Comparison of ENCODE assay signal across 12 mouse cellular contexts in the genomic region with DNA sequence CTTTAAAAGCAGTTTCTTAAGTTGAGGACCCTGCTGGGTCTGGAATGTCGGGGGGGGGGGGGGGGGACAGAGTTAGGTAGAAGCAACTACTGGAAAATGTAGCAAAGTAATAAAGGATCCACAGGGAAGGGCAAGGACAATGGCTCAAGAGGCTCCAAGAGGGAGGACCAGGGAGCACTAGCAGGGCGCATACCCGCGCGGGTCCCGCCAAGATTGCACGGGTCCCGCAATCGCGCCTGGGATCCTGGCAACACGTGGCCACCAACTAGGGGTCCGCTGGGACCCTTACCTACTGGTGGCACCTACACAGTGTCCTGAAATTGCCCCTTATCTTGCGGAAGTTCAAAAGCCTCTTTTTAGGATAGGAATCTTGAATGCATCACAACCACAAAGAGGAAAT.
DNase-seq lines count a peak whose midpoint lies in the region; ATAC-seq and TF ChIP-seq lines count a peak whose summit lies in the region.
"Had no signal": no experiment of that assay in that cellular context is flagged by ENCODE, and none has a peak within 500 bp of the region (broad histone marks: within the 10 kb centered on the region; RNA-seq: fewer than 3 reads in every experiment).

No protein-coding gene starts in this region.

- H3K4me2 ChIP-seq in liver, embryonic 12.5 days = 0 out of 2 replicates have a peak overlapping the region, but pooled peaks have one; percentile 10
- no peak overlapping the region for H3K4me2 ChIP-seq in liver, embryonic 11.5 days
- H3K4me2 ChIP-seq in hindbrain, embryonic 13.5 days = peak overlapping the region; percentile 35
- H3K4me2 ChIP-seq in midbrain, embryonic 15.5 days = peak overlapping the region; percentile 25

- 5% methylated on average over 13 of the region's 13 CpGs for WGBS in liver, embryonic 12.5 days (ENCODE audit: insufficient replicate concordance)
- 8% methylated on average over 13 of the region's 13 CpGs for WGBS in liver, embryonic 11.5 days
- WGBS in forebrain, embryonic 10.5 days = 6% methylated on average over 13 of the region's 13 CpGs
- 9% methylated on average over 13 of the region's 13 CpGs for WGBS in hindbrain, embryonic 13.5 days
- 14% methylated on average over 13 of the region's 13 CpGs for WGBS in midbrain, embryonic 15.5 days

- no peak overlapping the region for H3K27ac ChIP-seq in liver, embryonic 12.5 days
- H3K27ac ChIP-seq in liver, embryonic 11.5 days (ENCODE audit: low read depth, low read length) = no peak overlapping the region
- peak overlapping the region; percentile 52 for H3K27ac ChIP-seq in forebrain, embryonic 10.5 days
- no peak overlapping the region for H3K27ac ChIP-seq in hindbrain, embryonic 13.5 days
- H3K27ac ChIP-seq in midbrain, embryonic 15.5 days = no peak overlapping the region
- H3K27ac ChIP-seq in layer of hippocampus, adult 2 months = no peak overlapping the region
- H3K27ac ChIP-seq: left cerebral cortex, adult 2 months had no signal

- intact Hi-C loops in left cerebral cortex, postnatal 36 days (cut with DNase I) = no loop called here

- H3K36me3 ChIP-seq in liver, embryonic 12.5 days = no peaks in the 10 kb centered on the region
- H3K36me3 ChIP-seq in liver, embryonic 11.5 days (ENCODE audit: control insufficient read depth, insufficient read depth, low read length) = no peaks in the 10 kb centered on the region
- H3K36me3 ChIP-seq in forebrain, embryonic 10.5 days (replicated peaks) = 0 out of 2 replicates have a peak, but pooled peaks cover under 1% of the 10 kb centered on the region
- no peaks in the 10 kb centered on the region for H3K36me3 ChIP-seq in hindbrain, embryonic 13.5 days
- no peaks in the 10 kb centered on the region for H3K36me3 ChIP-seq in midbrain, embryonic 15.5 days (replicated peaks)
- H3K36me3 ChIP-seq: G1E had no signal

- no peak overlapping the region for H3K4me3 ChIP-seq in liver, embryonic 12.5 days
- H3K4me3 ChIP-seq in liver, embryonic 11.5 days (ENCODE audit: low read depth, low read length) = no peak overlapping the region
- H3K4me3 ChIP-seq in forebrain, embryonic 10.5 days = peak overlapping the region; percentile 69
- H3K4me3 ChIP-seq in hindbrain, embryonic 13.5 days = no peak overlapping the region; the same call in 1 of the 2 replicates
- no peak overlapping the region for H3K4me3 ChIP-seq in midbrain, embryonic 15.5 days
- H3K4me3 ChIP-seq in layer of hippocampus, adult 2 months = no peak overlapping the region
- H3K4me3 ChIP-seq: left cerebral cortex, adult 2 months had no signal

- no peak for ATAC-seq in liver, embryonic 12.5 days
- no peak for ATAC-seq in liver, embryonic 11.5 days (replicated peaks; ENCODE audit: low FRiP score)
- ATAC-seq in hindbrain, embryonic 13.5 days (ENCODE audit: low FRiP score) = no peak
- ATAC-seq in midbrain, embryonic 15.5 days (replicated peaks) = peak; percentile 48; the same call in 1 of the 2 replicates

- H3K9ac ChIP-seq in liver, embryonic 12.5 days = no peak overlapping the region
- H3K9ac ChIP-seq in liver, embryonic 11.5 days (ENCODE audit: low read depth, low read length) = no peak overlapping the region
- no peak overlapping the region for H3K9ac ChIP-seq in hindbrain, embryonic 13.5 days
- H3K9ac ChIP-seq in midbrain, embryonic 15.5 days = no peak overlapping the region

- H3K4me1 ChIP-seq in liver, embryonic 12.5 days = no peaks in the 10 kb centered on the region
- no peaks in the 10 kb centered on the region for H3K4me1 ChIP-seq in liver, embryonic 11.5 days (replicated peaks; ENCODE audit: control insufficient read depth, insufficient read depth, low read length)
- H3K4me1 ChIP-seq in forebrain, embryonic 10.5 days = peaks cover 51% of the 10 kb centered on the region
- peaks cover 40% of the 10 kb centered on the region for H3K4me1 ChIP-seq in hindbrain, embryonic 13.5 days (replicated peaks)
- H3K4me1 ChIP-seq in midbrain, embryonic 15.5 days = peaks cover 28% of the 10 kb centered on the region

- no peak for DNase-seq in liver, embryonic 11.5 days (ENCODE audit: low spot score)
- no peak for DNase-seq in forebrain, embryonic 10.5 days (ENCODE audit: extremely low spot score, low spot score)
- no peak for DNase-seq in layer of hippocampus, adult 2 months (ENCODE audit: low spot score in 2 of 2)
- DNase-seq in spleen, adult 12 weeks (ENCODE audit: low spot score) = no peak
- no peak for DNase-seq in left cerebral cortex, postnatal 36 days (ENCODE audit: low spot score in 2 of 2)
- DNase-seq: adrenal gland, adult 8-10 months; cerebellum, adult 18-20 months had no signal

- H3K27me3 ChIP-seq in liver, embryonic 12.5 days (replicated peaks) = peaks cover 63% of the 10 kb centered on the region
- H3K27me3 ChIP-seq in liver, embryonic 11.5 days (replicated peaks; ENCODE audit: control insufficient read depth, insufficient read depth, low read length) = peaks cover 55% of the 10 kb centered on the region
- H3K27me3 ChIP-seq in forebrain, embryonic 10.5 days (ENCODE audit: poor library complexity, severe bottlenecking) = peaks cover 40% of the 10 kb centered on the region
- H3K27me3 ChIP-seq in hindbrain, embryonic 13.5 days = peaks cover 22% of the 10 kb centered on the region
- H3K27me3 ChIP-seq in midbrain, embryonic 15.5 days (replicated peaks) = no peaks in the 10 kb centered on the region

- H3K9me3 ChIP-seq in liver, embryonic 12.5 days (replicated peaks) = no peaks in the 10 kb centered on the region
- H3K9me3 ChIP-seq in liver, embryonic 11.5 days (ENCODE audit: control insufficient read depth, low read length) = no peaks in the 10 kb centered on the region
- 0 out of 2 replicates have a peak, but pooled peaks cover 6% of the 10 kb centered on the region for H3K9me3 ChIP-seq in forebrain, embryonic 10.5 days
- H3K9me3 ChIP-seq in hindbrain, embryonic 13.5 days = no peaks in the 10 kb centered on the region
- H3K9me3 ChIP-seq in midbrain, embryonic 15.5 days = no peaks in the 10 kb centered on the region
- H3K9me3 ChIP-seq: G1E had no signal

- TF ChIP-seq CTCF in layer of hippocampus, adult 2 months (conservative IDR thresholded peaks at IDR 0.05) = no peak
